Mouse (Mus musculus) adipocyte (in vitro differentiated cells): ENCODE measurements around the gene Gm10217.

ENCODE experiments used
- DNase-seq: peaks from one replicate; pipeline ENCODE4 v3.0.0-alpha.2; 2016; ENCODE audit warnings: low spot score

Gm10217 gene

GRCm38 (mm10) chr8:9863951-9864350, at the start of gene Gm10217:
TSS of gene Gm10217 (plus strand) at chr8:9864251.
- DNase-seq = no peak

GRCm38 (mm10) chr8:9824770-9825169, 39.3 kb upstream of the Gm10217 start:
- no peak for DNase-seq

DNA sequence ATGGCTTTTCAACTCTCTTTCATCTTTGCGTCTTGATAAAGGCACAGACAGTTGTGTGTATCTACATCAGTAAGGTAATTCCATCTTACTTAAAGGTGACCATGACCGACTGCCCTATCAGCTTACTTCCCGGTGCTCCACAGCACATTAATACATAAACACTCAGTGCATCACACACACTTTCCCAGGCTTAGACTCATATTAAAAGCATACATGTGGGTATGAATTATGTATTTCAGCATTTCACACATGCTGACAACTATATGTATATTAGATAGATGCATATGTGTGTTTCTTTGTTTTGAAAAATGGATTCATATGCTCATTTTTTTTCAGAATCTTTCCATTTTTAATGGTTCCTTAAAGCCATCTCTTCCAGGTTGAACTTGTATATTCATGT, 23.8 kb upstream of the Gm10217 start:
- DNase-seq = no peak

DNA sequence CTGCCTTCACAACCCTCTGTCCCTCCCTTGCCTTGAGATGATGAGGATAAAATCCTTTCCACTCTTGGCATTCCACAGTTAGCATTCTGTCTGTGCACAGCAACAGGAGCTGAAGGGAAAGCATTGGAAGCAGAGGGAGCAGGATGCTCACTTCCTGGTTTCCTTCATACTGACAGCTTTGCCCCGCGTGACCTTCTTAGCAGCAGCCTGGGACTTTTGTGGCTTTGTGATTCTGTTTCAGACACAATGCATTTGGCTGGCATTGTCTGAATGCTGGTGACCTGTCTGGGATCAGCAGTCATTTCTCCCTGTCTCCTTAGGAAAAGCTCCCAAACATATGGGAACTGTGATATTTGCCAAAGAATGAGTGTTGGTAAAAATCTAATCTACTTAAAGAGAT, 4.8 kb upstream of the Gm10217 start:
- no peak for DNase-seq

DNA sequence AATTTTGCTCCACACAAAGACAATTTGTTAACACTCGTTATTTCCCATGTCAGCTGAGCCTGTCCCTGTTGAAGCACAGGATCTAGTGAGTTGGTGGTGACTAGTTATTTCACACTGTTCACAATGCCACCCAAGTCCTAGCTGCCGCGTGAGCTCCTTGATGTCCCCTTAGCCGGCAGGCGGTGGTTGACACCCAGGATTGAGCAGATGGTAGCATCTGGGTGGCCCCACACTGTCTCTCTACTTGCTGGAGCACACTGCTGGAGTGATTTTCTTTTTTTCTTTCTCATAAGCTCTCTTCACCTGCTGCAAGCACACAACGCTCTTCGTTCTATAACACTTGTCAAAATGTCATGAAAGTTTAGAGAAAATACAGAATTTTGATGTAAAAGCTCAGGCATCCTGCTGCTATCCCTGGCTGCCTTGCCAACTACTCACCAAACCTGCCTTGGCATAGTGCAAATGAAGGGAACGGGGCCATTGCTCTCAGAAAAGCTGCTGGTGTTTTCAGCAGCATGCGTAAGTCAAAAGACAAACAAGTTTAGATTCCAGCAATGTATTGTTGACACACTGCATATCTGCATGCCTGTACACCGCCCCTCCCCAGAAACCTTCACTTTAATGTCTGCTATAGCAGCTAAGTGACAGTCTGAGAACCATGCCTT, 3.4 kb upstream of the Gm10217 start:
- DNase-seq = no peak

DNA sequence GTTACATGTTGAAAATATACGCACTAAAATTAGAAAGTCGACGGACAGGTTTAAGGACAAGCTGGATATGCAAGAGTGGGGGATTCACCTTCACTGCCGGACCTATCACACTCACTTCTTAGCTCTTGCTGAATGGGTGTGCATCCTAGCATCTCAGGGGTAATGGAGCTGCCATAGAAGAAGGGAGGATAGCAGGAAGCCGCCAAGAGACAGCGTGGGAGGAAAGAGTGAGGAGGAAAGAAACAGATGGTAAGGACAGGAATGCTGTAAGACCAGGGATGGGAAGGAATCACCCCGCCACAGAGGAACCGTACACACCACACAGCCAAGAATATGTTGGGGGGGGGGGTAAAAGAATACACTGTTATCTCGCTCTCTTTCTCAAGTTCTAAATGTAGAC, 1.1 kb downstream of the Gm10217 start:
- DNase-seq = no peak

DNA sequence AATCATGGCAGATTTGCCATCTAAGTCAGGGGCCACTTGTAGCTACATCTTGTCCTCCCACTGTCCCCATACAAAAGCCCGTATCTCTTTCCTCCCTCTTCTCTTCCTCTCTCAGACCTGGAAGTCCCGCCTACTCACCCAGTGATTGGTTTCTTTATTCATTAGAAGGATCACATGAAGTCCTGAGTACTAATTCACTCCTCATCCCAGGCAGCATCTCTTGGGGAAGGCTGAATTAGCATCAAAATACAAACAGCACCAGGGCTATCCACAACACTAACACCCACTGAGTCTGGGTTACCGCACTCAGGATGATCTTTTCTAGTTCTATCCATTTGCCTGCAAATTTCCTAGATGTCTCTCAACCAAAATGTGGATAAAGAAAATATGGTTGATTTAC, 4.0 kb downstream of the Gm10217 start:
- no peak for DNase-seq

DNA sequence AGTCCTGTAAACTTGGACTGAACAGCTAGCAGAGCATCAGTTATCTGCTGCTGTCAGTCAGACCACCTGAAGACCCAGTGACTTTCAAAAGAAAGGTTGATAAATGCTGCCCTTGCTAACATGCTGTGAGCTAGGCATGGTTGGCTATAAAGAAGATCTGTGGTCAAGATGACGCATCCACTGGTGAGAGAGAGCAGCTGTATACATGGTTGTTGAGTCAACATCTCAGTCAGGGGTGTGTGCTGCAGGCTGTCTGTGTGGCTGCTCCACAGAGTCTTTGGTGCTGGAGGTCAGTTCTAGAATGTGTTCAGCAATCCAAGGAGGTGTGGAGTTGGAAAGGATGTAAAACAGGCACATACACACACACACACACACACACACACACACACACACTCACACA, 12.2 kb downstream of the Gm10217 start:
- DNase-seq = no peak

DNA sequence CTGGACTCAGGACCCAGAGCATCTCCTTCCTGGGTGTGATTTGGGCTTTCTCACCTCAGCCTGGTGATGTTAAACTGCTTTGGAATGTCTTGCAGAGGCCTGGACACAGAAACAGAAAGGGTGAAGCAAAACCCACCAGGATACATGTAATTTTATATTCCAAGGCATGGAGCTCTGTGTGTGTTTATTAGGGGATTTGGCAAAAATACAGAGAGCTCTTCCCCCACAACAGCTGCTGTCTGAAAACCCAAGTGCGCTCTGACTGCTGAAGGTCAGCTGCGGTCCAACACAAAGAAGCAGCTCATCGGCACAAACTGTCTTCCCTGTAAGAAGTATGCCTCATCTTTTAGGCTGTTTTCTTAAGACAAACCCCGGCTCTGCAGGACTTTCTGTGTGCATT, 15.9 kb downstream of the Gm10217 start:
- no peak for DNase-seq

- no peak for DNase-seq
These were observed 22.7 kb downstream of the Gm10217 start for GRCm38 (mm10) chr8:9886714-9887113.

- no peak for DNase-seq
These were observed 35.1 kb downstream of the Gm10217 start for GRCm38 (mm10) chr8:9899199-9899598.

DNA sequence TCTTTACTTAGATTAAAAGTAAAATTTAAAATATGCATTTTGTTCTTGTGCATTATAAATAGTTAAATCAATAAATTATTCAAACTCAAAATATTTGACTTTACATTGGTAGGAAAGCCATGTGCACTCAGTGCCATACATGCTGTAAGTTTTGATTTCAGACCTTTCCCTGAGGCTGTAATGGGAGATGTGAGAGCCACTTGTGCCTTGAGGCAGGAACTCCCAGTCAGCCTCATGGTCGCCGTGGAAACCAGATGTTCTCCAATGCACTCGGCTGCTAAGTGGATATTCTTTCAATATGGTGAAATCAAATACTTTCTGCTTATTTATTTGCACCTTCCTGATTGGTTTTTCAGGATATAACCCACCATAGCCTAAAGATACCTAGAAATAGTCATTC, 35.6 kb downstream of the Gm10217 start:
- no peak for DNase-seq
